Mouse (Mus musculus) adipocyte (in vitro differentiated cells): ENCODE results near the gene Plaa.
A peak's percentile ranks its signal among the peaks of the same experiment; 100 is the strongest.

Source experiments
- DNase-seq: peaks from one replicate; pipeline ENCODE4 v3.0.0-alpha.2; 2016; ENCODE audit warnings: low spot score

Gene Plaa

DNA sequence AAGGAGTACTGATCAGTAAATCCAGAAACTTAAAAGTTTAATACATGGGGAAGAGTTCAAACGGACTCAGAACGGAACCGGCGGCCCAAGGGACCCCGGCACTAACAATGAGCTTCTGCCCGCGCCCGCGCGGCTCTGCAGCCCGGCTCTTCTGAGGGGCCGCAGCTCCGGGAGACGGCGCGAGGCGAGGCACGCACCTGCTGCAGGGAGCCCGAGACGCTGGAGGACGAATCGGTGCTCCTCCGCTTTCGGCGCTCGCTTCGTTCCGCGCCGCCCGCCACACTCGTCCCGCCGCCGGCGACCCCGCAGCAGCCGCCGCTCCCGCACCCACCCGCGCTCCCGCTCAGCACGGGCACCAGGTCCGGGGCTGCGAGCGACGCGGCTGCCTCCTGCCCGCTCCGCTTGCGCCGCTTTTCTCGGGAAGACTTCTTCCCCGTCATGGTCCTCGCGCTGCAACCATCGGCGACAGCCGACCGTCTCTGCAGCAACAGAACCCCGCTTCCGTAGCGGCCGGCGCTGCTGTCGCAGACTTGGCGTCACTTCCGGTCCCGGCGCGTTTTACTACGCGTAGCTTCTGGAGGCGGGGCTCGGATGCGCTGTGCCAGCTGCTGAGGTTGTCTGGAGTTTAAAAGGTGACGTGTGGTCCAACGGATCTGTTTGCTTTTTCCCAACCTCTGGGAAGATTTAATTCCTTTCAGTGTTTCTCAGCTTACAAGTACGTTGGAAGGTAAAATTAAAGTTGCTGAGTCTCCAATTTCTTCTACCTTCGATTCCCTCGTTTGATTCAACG is 46.6 kb downstream of the Plaa start, which contains the start of the genes Gm10306 and Caap1:
TSS of gene Gm10306 (plus strand) at position 282 of the 790 bp plus-strand sequence.
TSS of gene Caap1 (minus strand) at position 532 of the 790 bp plus-strand sequence.
- peak; percentile 93 for DNase-seq

- no peak for DNase-seq
Measured at GRCm38 (mm10) chr4:94554955-94555494, 48.0 kb downstream of the Plaa start.

GRCm38 (mm10) chr4:94544321-94544720 is 58.7 kb downstream of the Plaa start:
- no peak for DNase-seq

- DNase-seq: no peak
Measured at GRCm38 (mm10) chr4:94543041-94543440, 60.0 kb downstream of the Plaa start.

DNA sequence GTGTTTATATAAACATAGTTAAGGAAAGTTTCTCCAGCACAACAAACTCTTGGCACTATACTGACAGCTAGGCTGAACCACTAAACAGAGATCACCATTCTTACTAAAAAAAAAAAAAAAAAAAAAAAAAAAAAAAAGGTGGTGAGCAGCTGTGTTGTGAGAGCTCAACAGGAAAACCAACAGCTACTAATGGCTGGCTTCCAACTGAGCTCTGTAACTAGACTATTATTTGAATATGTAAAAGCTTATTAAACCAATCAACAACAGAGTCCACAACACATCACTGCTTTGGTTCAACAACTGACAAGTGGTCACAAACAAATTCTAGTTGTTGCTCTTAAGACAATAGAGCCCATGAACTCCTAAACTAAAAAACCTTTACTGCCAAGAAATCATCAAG is 69.8 kb downstream of the Plaa start:
- DNase-seq: no peak

GRCm38 (mm10) chr4:94529448-94529847 is 73.6 kb downstream of the Plaa start:
- DNase-seq: no peak

DNA sequence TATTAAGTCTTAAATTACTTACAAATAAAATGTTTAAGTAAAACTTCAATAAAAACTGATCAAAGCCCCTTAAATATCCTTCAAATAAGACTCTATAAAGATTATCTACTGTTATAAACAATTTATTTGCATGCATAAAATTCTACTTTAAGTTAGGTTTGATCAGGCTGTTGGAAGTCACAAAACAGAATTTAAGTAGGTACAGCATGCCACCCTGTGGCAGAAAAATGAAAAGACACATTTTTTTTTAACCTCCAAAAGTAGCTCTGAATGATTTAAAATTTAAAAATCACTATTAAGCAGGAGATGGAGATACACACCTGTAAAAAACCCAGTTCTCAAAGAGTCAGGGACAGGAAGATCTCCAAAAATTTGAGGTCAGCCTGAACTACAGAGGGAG is 79.7 kb downstream of the Plaa start:
- DNase-seq: peak; percentile 39

DNA sequence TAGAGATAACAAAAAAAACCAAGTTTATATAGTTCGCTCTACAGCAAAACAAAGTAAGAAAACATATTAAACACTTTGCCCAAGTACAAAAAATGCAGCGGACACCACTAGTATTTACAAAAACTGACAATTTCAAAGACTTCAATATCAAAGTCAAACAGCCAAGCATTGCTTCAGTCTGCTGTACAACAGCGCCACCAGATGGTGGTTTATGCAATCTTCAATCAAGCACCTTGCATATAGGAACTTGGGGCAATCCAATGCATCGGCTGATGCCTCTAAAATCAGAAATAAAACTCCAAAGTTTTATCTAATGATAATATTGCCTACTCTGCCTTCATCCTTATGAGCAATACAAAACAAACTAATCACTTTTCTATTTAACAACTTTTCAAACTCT is 85.4 kb downstream of the Plaa start:
- DNase-seq: peak; percentile 53
